Mouse (Mus musculus): ENCODE results near the gene Rabl2.

The Rabl2 gene

DNA sequence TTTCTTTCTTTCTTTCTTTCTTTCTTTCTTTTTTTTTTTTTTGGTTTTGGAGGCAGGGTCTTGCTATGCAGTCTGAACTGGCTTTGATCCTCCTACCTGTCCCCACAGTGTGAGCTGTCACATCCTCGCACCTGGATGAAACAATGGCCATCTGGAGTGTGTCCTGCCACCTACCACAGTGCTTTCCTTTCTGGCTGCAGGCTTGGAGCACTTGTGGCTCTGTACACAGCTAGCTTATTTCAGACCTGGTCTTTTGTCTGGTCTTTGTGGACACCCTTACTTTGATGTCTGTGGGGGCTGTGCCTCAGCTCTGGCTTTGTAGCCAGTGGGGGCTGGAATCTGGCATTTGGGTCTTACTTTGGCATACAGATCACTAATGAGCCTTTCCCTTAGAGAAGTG lies 40.0 kb downstream of the Rabl2 start:
- DNase-seq (ENCODE audit: low spot score in 2 of 2), result no peak

DNA sequence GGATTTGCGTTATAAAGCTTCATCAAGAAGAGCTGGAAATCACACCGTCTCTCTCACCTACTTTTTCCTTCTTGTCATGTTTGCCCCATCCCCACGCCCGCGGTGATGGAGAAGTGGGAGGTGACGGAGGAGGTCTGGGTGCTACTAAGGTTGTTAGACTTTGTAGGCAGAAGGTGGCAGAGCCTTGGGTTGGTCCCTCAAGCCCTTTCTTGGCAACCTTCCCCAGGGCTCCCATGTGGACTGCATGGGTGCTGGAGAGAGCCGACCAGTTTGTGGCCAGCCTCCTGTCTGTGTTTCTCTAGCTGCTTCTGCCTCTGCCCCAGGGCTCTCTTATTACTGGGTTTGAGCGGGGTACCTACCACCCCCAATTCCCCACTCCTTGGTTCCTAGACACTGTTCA lies 41.2 kb downstream of the Rabl2 start:
- no peak for DNase-seq (ENCODE audit: low spot score in 2 of 2)

DNA sequence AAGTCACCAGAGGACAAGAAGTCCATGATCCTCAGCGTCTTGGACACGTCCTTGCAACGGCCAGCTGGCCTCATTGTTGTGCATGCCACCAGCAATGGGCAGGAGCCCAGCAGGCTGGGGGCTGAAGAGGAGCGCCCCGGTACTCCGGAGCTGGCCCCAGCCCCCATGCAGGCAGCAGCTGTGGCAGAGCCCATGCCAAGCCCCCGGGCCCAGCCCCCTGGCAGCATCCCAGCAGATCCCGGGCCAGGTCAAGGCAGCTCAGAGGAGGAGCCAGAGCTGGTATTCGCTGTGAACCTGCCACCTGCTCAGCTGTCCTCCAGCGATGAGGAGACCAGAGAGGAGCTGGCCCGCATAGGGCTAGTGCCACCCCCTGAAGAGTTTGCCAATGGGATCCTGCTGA lies 42.9 kb downstream of the Rabl2 start:
- DNase-seq (ENCODE audit: low spot score in 2 of 2), result peak; percentile 48 to 56

DNA sequence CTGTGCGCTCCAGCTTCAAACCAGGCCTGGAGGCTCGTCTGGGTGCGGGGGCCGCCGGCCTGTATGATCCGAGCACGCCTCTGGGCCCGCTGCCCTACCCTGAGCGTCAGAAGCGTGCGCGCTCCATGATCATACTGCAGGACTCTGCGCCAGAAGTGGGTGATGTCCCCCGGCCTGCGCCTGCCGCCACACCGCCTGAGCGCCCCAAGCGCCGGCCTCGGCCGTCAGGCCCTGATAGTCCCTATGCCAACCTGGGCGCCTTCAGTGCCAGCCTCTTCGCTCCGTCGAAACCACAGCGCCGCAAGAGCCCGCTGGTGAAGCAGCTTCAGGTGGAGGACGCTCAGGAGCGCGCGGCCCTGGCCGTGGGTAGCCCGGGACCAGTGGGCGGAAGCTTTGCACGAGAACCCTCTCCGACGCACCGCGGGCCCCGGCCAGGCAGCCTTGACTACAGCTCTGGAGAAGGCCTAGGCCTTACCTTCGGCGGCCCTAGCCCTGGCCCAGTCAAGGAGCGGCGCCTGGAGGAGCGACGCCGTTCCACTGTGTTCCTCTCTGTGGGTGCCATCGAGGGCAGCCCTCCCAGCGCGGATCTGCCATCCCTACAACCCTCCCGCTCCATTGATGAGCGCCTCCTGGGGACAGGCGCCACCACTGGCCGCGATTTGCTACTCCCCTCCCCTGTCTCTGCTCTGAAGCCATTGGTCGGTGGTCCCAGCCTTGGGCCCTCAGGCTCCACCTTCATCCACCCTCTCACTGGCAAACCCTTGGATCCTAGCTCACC lies 43.7 kb downstream of the Rabl2 start:
- no peak for DNase-seq (ENCODE audit: low spot score in 2 of 2)

DNA sequence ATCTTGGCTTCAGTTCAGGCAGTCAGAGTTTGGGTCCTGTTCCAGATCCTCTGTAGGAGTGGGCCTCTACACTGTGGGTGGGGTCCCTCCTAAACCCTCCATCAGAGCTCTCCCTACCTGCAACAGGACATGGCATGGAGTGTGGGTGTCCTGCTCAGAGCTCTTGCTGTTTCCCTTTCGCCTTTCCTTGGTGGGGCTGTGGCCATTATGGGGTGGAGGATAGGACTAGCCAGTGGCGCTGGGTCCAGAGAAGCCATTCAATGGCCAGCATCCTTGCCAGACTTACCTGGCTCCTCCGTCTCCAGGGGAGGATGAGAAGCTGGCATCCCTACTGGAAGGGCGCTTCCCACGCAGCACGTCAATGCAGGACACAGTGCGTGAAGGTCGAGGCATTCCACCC lies 44.4 kb downstream of the Rabl2 start:
- no peak for DNase-seq (ENCODE audit: low spot score in 2 of 2)

DNA sequence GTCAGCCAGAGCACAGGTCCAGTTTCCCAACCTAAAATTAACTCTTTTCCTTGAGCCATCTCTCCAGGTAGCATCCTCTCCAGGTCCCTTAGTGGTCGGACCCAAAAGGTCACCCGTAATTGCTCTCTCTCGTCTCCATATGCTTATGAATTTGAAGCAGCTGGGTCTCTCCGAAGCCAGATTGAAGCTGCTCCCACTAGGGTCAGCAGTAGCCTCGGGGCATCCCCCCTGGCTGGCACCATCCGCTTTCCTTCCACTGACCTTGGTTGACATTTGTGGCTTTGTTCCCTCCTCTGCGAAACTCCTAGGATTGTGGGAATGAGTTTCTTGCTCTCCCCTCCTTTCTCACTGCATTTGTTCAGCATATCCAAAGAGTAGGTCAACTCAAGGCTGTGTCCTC lies 47.6 kb downstream of the Rabl2 start:
- no peak for DNase-seq (ENCODE audit: low spot score in 2 of 2)

DNA sequence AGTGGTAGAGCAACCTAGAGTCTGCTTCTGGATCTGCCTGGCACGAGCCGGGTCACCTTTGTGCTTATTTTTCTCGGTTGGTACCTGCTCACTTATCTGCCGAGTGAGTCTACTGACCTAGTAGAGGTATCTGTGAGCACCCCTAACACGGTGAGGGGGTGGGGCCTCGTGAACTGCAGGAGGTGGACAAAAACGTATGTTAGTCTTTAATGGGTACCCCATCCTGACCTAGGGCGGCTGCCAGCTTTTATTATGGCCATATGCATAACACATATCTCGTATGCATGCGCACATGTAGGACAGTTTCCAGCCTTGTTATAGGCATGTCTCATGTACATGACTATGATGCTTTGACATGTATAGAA lies 57.9 kb downstream of the Rabl2 start:
- no peak for DNase-seq (ENCODE audit: low spot score in 2 of 2)

DNA sequence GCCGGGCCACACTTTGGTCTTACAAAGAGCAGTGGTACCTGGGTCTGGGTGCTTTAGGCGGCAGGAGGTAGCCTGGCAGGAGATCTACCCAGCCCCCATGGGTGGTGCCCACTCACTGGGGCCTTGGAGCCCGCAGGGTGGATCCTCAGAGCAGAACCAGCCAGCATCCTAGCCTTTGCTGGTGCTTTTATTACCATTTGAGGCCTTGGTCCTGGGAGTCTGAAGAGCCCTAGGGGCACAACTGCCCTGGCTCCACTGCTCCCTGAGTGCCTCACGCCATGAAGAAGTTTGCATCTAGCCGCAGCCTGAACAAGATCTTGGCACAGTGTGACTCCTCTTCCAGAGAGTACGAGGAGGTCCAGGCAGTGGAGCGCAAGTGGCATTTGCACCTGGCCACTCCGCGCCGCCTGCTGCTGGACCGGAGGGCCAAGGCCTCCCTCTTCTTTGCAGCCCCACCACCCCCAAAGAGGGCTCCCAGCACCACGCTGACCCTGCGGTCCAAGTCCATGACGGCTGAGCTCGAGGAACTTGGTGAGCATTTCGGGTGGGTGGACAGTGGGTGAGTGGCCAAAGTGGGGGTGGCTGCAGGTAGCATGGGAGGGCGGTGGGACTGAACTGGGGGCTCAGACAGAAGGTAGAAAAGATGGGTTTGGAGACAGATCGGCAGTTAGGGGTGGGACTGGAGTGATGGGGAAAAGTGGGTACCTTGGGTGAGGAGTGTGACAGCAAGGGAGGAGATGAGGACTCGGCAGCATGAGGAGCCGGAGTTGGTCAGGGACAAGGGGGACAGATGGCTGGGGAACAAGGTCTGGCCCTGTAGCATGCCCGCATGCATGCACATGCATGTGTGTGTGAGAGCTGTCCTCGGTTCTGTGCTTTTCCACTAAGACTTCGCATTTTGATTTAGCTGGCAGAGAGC lies 58.5 kb downstream of the Rabl2 start:
- DNase-seq (ENCODE audit: low spot score in 2 of 2), result no peak
